Mouse (Mus musculus): ENCODE data around the gene Enox1. TPM values are rescaled to one million over a fixed set of nuclear protein-coding genes. Genes with fewer than 3 reads are reported as not detected.

Gene Enox1
- total and polyA plus RNA-seq, 2 experiments from 2014 or later: 29.1 to 42.7 TPM

DNA sequence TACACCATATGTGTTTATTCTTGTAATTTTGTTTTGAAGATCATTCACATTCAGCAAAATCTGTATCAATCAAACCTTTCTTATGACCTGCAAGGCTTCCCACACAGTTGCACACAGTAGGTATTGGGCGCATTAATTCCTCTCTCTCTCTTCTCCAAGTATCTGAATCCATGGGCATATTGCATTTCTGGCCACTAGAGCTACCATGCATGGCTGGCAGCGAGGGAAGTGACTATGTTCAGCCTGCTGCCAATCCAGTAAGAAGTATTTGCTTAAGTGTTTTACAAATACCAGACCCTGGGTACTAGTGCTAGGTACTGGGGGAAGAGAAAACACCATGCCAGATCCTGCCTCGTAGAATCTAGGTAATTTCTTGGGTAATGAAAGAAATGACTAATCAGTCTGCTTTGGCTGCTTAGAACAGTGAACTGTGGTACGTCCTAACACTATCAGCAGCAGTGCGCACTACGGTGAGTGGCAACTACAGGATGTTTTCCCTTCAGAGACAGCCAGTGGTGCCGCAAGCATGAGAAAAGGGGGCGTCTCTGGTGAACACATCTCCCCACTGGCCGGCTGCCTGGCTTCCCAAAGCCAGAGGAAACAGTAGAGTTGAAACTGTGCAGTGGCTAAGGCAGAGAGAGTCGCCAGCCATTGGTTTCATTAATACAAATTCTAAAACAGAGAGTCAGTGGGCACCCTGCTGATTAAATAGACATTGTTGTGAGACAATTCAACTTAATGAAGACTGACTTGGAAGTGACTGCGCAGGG lies 428.7 kb downstream of the Enox1 start:
- H3K4me3 ChIP-seq (ENCODE audit: low read length): no peak overlapping the region
- no peaks in the 10 kb centered on the region for H3K36me3 ChIP-seq (ENCODE audit: insufficient read depth, low read length)
- H3K4me2 ChIP-seq (ENCODE audit: low read depth, low read length): no peak overlapping the region
- H3K27ac ChIP-seq: 0 out of 2 replicates have a peak overlapping the region, but pooled peaks have one; percentile 7
- 62% methylated on average over 11 of the region's 11 CpGs for WGBS
- H3K27me3 ChIP-seq (ENCODE audit: insufficient read depth, low read length): no peaks in the 10 kb centered on the region
- no peaks in the 10 kb centered on the region for H3K9me3 ChIP-seq (ENCODE audit: low read length)
- no peaks in the 10 kb centered on the region for H3K4me1 ChIP-seq (ENCODE audit: insufficient read depth, low read length)
- H3K9ac ChIP-seq (replicated peaks; ENCODE audit: low read length): no peak overlapping the region
- no peak for DNase-seq (ENCODE audit: low spot score)
- TF ChIP-seq CTCF (IDR thresholded peaks at IDR 0.05; ENCODE audit: low read depth): peak; percentile 41
- no peak for ATAC-seq

DNA sequence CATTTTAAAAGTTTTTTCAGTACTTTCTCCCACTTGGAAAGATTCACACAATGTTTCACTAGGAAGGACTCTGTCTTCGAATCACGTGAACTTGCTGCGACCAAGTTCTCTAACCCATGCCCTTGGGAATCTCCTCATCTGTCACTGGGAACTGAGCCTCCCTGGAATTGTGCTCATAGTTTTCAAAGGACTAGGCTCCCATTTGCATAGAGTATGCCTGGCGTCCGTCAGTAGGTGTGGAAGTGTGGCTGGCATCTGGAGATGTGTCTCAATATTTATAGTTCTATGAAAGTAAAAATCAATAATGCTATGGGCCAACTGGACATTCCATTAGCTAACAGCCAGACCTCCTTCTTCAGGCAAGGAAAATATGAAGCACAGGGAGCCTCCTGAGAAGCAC lies 429.5 kb downstream of the Enox1 start:
- no peak overlapping the region for H3K4me3 ChIP-seq (ENCODE audit: low read length)
- WGBS: 77% methylated on average over 5 of the region's 5 CpGs
- H3K9ac ChIP-seq (replicated peaks; ENCODE audit: low read length): no peak overlapping the region
- no peaks in the 10 kb centered on the region for H3K9me3 ChIP-seq (ENCODE audit: low read length)
- H3K4me2 ChIP-seq (ENCODE audit: low read depth, low read length): no peak overlapping the region
- no peak for ATAC-seq
- H3K4me1 ChIP-seq (ENCODE audit: insufficient read depth, low read length): no peaks in the 10 kb centered on the region
- H3K36me3 ChIP-seq (ENCODE audit: insufficient read depth, low read length): no peaks in the 10 kb centered on the region
- no peak for DNase-seq (ENCODE audit: low spot score)
- no peaks in the 10 kb centered on the region for H3K27me3 ChIP-seq (ENCODE audit: insufficient read depth, low read length)
- no peak overlapping the region for H3K27ac ChIP-seq
- TF ChIP-seq CTCF (IDR thresholded peaks at IDR 0.05; ENCODE audit: low read depth): no peak

DNA sequence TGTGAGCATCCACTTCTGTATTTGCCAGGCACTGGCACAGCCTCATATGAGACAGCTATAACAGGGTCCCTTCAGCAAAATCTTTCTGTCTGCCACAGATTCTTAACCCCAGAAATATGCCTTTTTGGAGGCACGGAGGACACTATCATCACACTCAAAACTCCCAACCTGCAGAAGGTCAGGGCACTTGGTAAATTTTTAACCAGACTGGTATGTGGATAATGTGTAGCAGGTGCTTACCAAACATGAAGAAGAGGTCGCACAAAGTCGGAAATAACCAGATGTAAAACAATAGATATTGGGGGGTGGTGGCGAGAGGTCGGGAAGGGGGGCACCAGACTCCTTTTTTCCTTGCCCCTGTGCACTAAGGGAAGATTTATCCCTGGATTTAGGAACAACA lies 430.6 kb downstream of the Enox1 start:
- Histone ChIP-seq H3K9me3 (ENCODE audit: low read length) (no peaks in the 10 kb centered on the region), H3K4me3 (ENCODE audit: low read length) (no peak overlapping the region), H3K9ac (replicated peaks; ENCODE audit: low read length) (no peak overlapping the region), H3K36me3 (ENCODE audit: insufficient read depth, low read length) (no peaks in the 10 kb centered on the region), H3K27ac (no peak overlapping the region), H3K4me2 (ENCODE audit: low read depth, low read length) (no peak overlapping the region), H3K27me3 (ENCODE audit: insufficient read depth, low read length) (no peaks in the 10 kb centered on the region), H3K4me1 (ENCODE audit: insufficient read depth, low read length) (no peaks in the 10 kb centered on the region)
- DNase-seq (ENCODE audit: low spot score): no peak
- no peak for TF ChIP-seq CTCF (IDR thresholded peaks at IDR 0.05; ENCODE audit: low read depth)
- ATAC-seq: no peak
- 90% methylated on average over 5 of the region's 5 CpGs for WGBS

GRCm38 (mm10) chr14:77593136-77593838 lies 436.7 kb downstream of the Enox1 start:
- Histone ChIP-seq H3K4me2 (ENCODE audit: low read depth, low read length) (no peak overlapping the region), H3K4me3 (ENCODE audit: low read length) (no peak overlapping the region), H3K9me3 (ENCODE audit: low read length) (no peaks in the 10 kb centered on the region), H3K9ac (replicated peaks; ENCODE audit: low read length) (no peak overlapping the region), H3K4me1 (ENCODE audit: insufficient read depth, low read length) (no peaks in the 10 kb centered on the region), H3K36me3 (ENCODE audit: insufficient read depth, low read length) (0 out of 2 replicates have a peak, but pooled peaks cover 10% of the 10 kb centered on the region), H3K27ac (no peak overlapping the region), H3K27me3 (ENCODE audit: insufficient read depth, low read length) (no peaks in the 10 kb centered on the region)
- ATAC-seq (no peak), DNase-seq (ENCODE audit: low spot score) (no peak)
- 44% methylated on average over 11 of the region's 11 CpGs for WGBS
- no peak for TF ChIP-seq CTCF (IDR thresholded peaks at IDR 0.05; ENCODE audit: low read depth)

GRCm38 (mm10) chr14:77596216-77597175 lies 439.9 kb downstream of the Enox1 start:
- H3K4me3 ChIP-seq (ENCODE audit: low read length): no peak overlapping the region
- H3K27me3 ChIP-seq (ENCODE audit: insufficient read depth, low read length): no peaks in the 10 kb centered on the region
- 72% methylated on average over 14 of the region's 14 CpGs for WGBS
- no peaks in the 10 kb centered on the region for H3K4me1 ChIP-seq (ENCODE audit: insufficient read depth, low read length)
- H3K27ac ChIP-seq: no peak overlapping the region
- DNase-seq (ENCODE audit: low spot score) (peak; percentile 50), ATAC-seq (peak; percentile 29; the same call in 1 of the 2 replicates)
- TF ChIP-seq CTCF (IDR thresholded peaks at IDR 0.05; ENCODE audit: low read depth): no peak
- H3K4me2 ChIP-seq (ENCODE audit: low read depth, low read length): no peak overlapping the region
- no peaks in the 10 kb centered on the region for H3K9me3 ChIP-seq (ENCODE audit: low read length)
- 0 out of 2 replicates have a peak, but pooled peaks cover 10% of the 10 kb centered on the region for H3K36me3 ChIP-seq (ENCODE audit: insufficient read depth, low read length)
- H3K9ac ChIP-seq (replicated peaks; ENCODE audit: low read length): no peak overlapping the region

- Histone ChIP-seq H3K27ac (no peak overlapping the region; the same call in 1 of the 2 replicates), H3K9me3 (ENCODE audit: low read length) (no peaks in the 10 kb centered on the region)
- ATAC-seq: no peak
These were observed 442.6 kb downstream of the Enox1 start for GRCm38 (mm10) chr14:77599016-77599704.

More at GRCm38 (mm10) chr14:77599016-77599704, 442.6 kb downstream of the Enox1 start:
- no peak overlapping the region for H3K4me3 ChIP-seq (ENCODE audit: low read length)
- no peak overlapping the region for H3K9ac ChIP-seq (replicated peaks; ENCODE audit: low read length)
- TF ChIP-seq CTCF (IDR thresholded peaks at IDR 0.05; ENCODE audit: low read depth): no peak
- WGBS: 47% methylated on average over 14 of the region's 14 CpGs
- no peak for DNase-seq (ENCODE audit: low spot score)
- no peaks in the 10 kb centered on the region for H3K27me3 ChIP-seq (ENCODE audit: insufficient read depth, low read length)
- no peaks in the 10 kb centered on the region for H3K4me1 ChIP-seq (ENCODE audit: insufficient read depth, low read length)
- H3K36me3 ChIP-seq (ENCODE audit: insufficient read depth, low read length): 0 out of 2 replicates have a peak, but pooled peaks cover 3% of the 10 kb centered on the region
- no peak overlapping the region for H3K4me2 ChIP-seq (ENCODE audit: low read depth, low read length)

Data from hindbrain, postnatal 0 days (tissue).